Mouse (Mus musculus): Measurements from ENCODE around the gene Dna2. TPM values are rescaled to one million over a fixed set of nuclear protein-coding genes. Genes with fewer than 3 reads are reported as not detected.

Dna2 gene
- polyA plus RNA-seq, 1 experiment = 5.7 TPM

DNA sequence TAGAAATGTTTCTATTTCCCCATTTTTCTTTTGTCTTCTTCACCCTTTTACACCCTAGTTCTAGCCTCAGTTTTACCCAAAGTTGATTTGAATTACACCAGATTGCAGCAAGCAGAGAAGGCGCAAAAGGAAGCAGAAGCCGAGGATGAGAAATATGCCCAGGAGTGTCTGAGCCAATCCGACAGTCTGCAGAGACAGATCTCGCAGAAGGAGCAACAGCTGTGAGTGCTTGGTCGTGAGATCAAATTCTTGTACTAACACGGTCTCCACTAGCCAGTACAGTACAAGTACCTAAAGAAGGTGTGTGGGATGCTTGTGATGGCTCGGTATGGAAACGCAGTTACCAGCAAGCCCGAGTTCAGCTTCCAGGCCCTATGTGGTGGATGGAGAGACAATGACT is 57.7 kb downstream of the Dna2 start:
- TF ChIP-seq MYOG (IDR thresholded peaks at IDR 0.05; ENCODE audit: control insufficient read depth, extremely low read depth, insufficient read length) = no peak
- Histone ChIP-seq H3K79me2 (ENCODE audit: control insufficient read depth, insufficient read depth) (no peaks in the 10 kb centered on the region), H3K79me3 (ENCODE audit: low read depth) (no peaks in the 10 kb centered on the region), H3K36me3 (ENCODE audit: control insufficient read depth, insufficient read depth) (peaks cover 91% of the 10 kb centered on the region), H3K27me3 (ENCODE audit: control insufficient read depth, insufficient read depth, insufficient read length) (no peaks in the 10 kb centered on the region), H3K4me3 (ENCODE audit: insufficient read depth, poor library complexity, severe bottlenecking) (no peak overlapping the region), H3ac (ENCODE audit: control insufficient read depth, insufficient read length, low read depth) (no peak overlapping the region)

DNA sequence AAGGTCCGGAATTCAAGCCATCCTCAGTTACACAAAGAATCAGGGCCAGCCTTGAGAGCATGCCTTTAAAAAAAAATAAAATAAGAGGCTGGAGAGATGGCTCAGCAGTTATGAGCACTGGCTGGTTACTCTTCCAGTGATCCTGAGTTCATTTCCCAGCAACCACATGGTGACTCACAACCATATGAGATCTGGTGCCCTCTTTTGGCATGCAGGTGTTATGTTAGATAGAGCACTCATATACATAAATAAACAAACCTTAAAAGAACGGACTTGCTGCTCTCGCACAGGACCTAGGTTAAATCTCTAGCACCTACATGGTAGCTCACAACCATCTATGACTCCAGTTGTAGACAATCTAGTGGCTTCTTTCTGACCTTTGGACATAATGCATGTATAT is 61.4 kb downstream of the Dna2 start:
- Histone ChIP-seq H3K79me3 (ENCODE audit: low read depth) (no peaks in the 10 kb centered on the region), H3K36me3 (ENCODE audit: control insufficient read depth, insufficient read depth) (peaks cover 94% of the 10 kb centered on the region)
- TF ChIP-seq MYOG (IDR thresholded peaks at IDR 0.05; ENCODE audit: control insufficient read depth, extremely low read depth, insufficient read length) (no peak), CEBPB (IDR thresholded peaks at IDR 0.05; ENCODE audit: low read depth) (no peak), MYOD1 (IDR thresholded peaks at IDR 0.05; ENCODE audit: control insufficient read depth, insufficient read length, low read depth) (no peak), MAX (IDR thresholded peaks at IDR 0.05) (no peak), FOSL1 (IDR thresholded peaks at IDR 0.05; ENCODE audit: insufficient read depth, low read length, poor library complexity, severe bottlenecking) (no peak), USF1 (IDR thresholded peaks at IDR 0.05; ENCODE audit: low read depth) (no peak), CTCF (IDR thresholded peaks at IDR 0.05; ENCODE audit: control insufficient read depth, insufficient read depth, insufficient read length) (no peak)

DNA sequence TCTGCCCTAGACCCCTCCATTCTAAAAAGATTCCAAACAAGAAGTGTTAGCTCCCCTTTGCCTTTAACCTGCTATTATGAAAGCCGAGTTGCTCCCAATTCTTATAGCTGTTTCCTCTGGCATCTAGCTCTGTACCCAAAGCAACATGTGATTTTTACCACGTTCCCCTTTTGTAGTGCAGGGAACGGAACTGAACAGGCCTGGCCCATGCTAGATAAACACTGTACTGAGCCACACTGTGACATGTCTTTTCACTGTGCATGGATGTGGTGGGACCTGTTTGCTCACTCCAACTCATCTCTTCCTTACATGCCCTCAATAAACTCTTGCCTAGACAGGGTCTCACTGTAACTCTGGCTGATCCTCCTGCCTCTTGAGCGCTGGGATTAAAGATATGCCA is 63.4 kb downstream of the Dna2 start:
- H3K36me3 ChIP-seq (ENCODE audit: control insufficient read depth, insufficient read depth) = peaks cover 94% of the 10 kb centered on the region
- H3K79me2 ChIP-seq (ENCODE audit: control insufficient read depth, insufficient read depth) = no peaks in the 10 kb centered on the region
- no peaks in the 10 kb centered on the region for H3K79me3 ChIP-seq (ENCODE audit: low read depth)
- H3K4me3 ChIP-seq (ENCODE audit: insufficient read depth, poor library complexity, severe bottlenecking) = no peak overlapping the region
- no peak for TF ChIP-seq FOSL1 (IDR thresholded peaks at IDR 0.05; ENCODE audit: insufficient read depth, low read length, poor library complexity, severe bottlenecking)
- no peak for TF ChIP-seq MAX (IDR thresholded peaks at IDR 0.05)
- no peak for TF ChIP-seq CTCF (IDR thresholded peaks at IDR 0.05; ENCODE audit: control insufficient read depth, insufficient read depth, insufficient read length)
- no peak for TF ChIP-seq CEBPB (IDR thresholded peaks at IDR 0.05; ENCODE audit: low read depth)
- no peak for TF ChIP-seq MYOD1 (IDR thresholded peaks at IDR 0.05; ENCODE audit: control insufficient read depth, insufficient read length, low read depth)
- H3K27me3 ChIP-seq (ENCODE audit: control insufficient read depth, insufficient read depth, insufficient read length) = no peaks in the 10 kb centered on the region
- H3ac ChIP-seq (ENCODE audit: control insufficient read depth, insufficient read length, low read depth) = no peak overlapping the region

More for the DNA sequence above, 61.4 kb downstream of the Dna2 start:
- Histone ChIP-seq H3ac (ENCODE audit: control insufficient read depth, insufficient read length, low read depth) (no peak overlapping the region), H3K79me2 (ENCODE audit: control insufficient read depth, insufficient read depth) (no peaks in the 10 kb centered on the region), H3K27me3 (ENCODE audit: control insufficient read depth, insufficient read depth, insufficient read length) (no peaks in the 10 kb centered on the region), H3K4me3 (ENCODE audit: insufficient read depth, poor library complexity, severe bottlenecking) (no peak overlapping the region)

DNA sequence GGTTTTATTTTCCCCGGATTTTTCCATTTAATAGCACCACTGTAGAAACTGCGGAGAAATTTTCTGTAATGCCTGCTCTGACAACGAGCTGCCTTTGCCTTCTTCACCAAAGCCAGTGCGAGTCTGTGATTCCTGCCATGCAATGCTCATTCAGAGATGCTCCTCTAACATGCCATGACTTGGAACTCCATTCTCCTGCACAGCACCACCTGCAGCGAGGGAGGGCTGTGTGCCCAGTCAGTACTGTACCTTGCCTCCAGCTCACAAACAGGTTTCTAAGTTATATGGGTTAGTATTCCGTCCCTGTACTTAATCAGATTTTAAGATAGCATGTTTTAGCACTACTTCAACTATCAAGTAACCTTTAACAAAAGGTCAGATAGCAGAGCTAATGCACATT is 64.7 kb downstream of the Dna2 start:
- peaks cover 97% of the 10 kb centered on the region for H3K36me3 ChIP-seq (ENCODE audit: control insufficient read depth, insufficient read depth)
- H3K27me3 ChIP-seq (ENCODE audit: control insufficient read depth, insufficient read depth, insufficient read length) = no peaks in the 10 kb centered on the region
- TF ChIP-seq MYOG (IDR thresholded peaks at IDR 0.05; ENCODE audit: control insufficient read depth, extremely low read depth, insufficient read length) = no peak
- TF ChIP-seq MYOD1 (IDR thresholded peaks at IDR 0.05; ENCODE audit: control insufficient read depth, insufficient read length, low read depth) = no peak
- no peak for TF ChIP-seq USF1 (IDR thresholded peaks at IDR 0.05; ENCODE audit: low read depth)
- no peak for TF ChIP-seq FOSL1 (IDR thresholded peaks at IDR 0.05; ENCODE audit: insufficient read depth, low read length, poor library complexity, severe bottlenecking)
- TF ChIP-seq CEBPB (IDR thresholded peaks at IDR 0.05; ENCODE audit: low read depth) = no peak
- no peak for TF ChIP-seq MAX (IDR thresholded peaks at IDR 0.05)
- TF ChIP-seq CTCF (IDR thresholded peaks at IDR 0.05; ENCODE audit: control insufficient read depth, insufficient read depth, insufficient read length) = no peak
- peaks cover 7% of the 10 kb centered on the region for H3K79me3 ChIP-seq (ENCODE audit: low read depth)
- no peak overlapping the region for H3ac ChIP-seq (ENCODE audit: control insufficient read depth, insufficient read length, low read depth)
- no peak overlapping the region for H3K4me3 ChIP-seq (ENCODE audit: insufficient read depth, poor library complexity, severe bottlenecking)
- peaks cover 11% of the 10 kb centered on the region for H3K79me2 ChIP-seq (ENCODE audit: control insufficient read depth, insufficient read depth)

DNA sequence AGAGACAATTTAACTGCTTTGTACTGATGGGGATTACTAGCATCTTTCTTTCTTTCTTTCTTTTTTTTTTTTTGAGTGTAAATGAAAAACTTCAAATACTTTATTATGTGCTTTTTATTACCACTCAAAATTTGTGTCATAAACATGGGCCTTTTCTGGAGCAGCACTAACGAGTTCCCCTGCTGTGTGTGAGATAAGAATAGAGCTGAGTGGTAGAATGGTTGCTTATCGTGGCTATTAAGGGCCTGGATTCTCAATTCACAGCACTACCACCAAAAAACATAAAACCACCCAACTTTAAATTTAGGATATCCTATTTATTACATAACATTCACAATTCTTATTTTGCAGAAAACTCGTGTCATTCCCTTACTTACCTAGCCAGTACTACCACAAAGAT is 66.7 kb downstream of the Dna2 start:
- Histone ChIP-seq H3K79me2 (ENCODE audit: control insufficient read depth, insufficient read depth) (peaks cover 30% of the 10 kb centered on the region), H3K4me3 (ENCODE audit: insufficient read depth, poor library complexity, severe bottlenecking) (no peak overlapping the region), H3K79me3 (ENCODE audit: low read depth) (peaks cover 25% of the 10 kb centered on the region), H3ac (ENCODE audit: control insufficient read depth, insufficient read length, low read depth) (no peak overlapping the region), H3K27me3 (ENCODE audit: control insufficient read depth, insufficient read depth, insufficient read length) (no peaks in the 10 kb centered on the region), H3K36me3 (ENCODE audit: control insufficient read depth, insufficient read depth) (peaks cover 97% of the 10 kb centered on the region)
- TF ChIP-seq CEBPB (IDR thresholded peaks at IDR 0.05; ENCODE audit: low read depth) (no peak), CTCF (IDR thresholded peaks at IDR 0.05; ENCODE audit: control insufficient read depth, insufficient read depth, insufficient read length) (no peak), MAX (IDR thresholded peaks at IDR 0.05) (no peak), USF1 (IDR thresholded peaks at IDR 0.05; ENCODE audit: low read depth) (no peak), MYOG (IDR thresholded peaks at IDR 0.05; ENCODE audit: control insufficient read depth, extremely low read depth, insufficient read length) (no peak), FOSL1 (IDR thresholded peaks at IDR 0.05; ENCODE audit: insufficient read depth, low read length, poor library complexity, severe bottlenecking) (no peak), MYOD1 (IDR thresholded peaks at IDR 0.05; ENCODE audit: control insufficient read depth, insufficient read length, low read depth) (no peak)

DNA sequence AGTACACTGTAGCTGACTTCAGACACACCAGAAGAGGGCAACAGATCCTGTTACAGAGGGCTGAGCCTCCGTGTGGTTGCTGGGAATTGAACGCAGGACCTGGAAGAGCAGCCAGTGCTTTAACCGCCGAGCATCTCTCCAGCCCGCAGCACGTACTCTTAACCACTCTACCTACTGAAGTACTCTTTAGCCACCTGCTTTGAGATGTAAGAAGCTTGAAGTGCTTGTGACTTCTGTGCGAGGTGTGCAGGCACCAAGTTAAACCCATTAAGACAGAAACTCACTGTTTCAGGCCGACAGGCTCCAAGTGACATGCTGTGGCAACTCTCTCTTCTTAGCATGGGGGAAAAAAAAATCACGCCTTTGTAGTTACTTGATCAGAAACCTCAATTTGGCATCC is 67.3 kb downstream of the Dna2 start:
- Histone ChIP-seq H3ac (ENCODE audit: control insufficient read depth, insufficient read length, low read depth) (no peak overlapping the region), H3K27me3 (ENCODE audit: control insufficient read depth, insufficient read depth, insufficient read length) (no peaks in the 10 kb centered on the region), H3K79me3 (ENCODE audit: low read depth) (peaks cover 32% of the 10 kb centered on the region), H3K36me3 (ENCODE audit: control insufficient read depth, insufficient read depth) (peaks cover 97% of the 10 kb centered on the region), H3K4me3 (ENCODE audit: insufficient read depth, poor library complexity, severe bottlenecking) (no peak overlapping the region), H3K79me2 (ENCODE audit: control insufficient read depth, insufficient read depth) (peaks cover 37% of the 10 kb centered on the region)
- TF ChIP-seq CTCF (IDR thresholded peaks at IDR 0.05; ENCODE audit: control insufficient read depth, insufficient read depth, insufficient read length) (no peak), MAX (IDR thresholded peaks at IDR 0.05) (no peak), MYOG (IDR thresholded peaks at IDR 0.05; ENCODE audit: control insufficient read depth, extremely low read depth, insufficient read length) (no peak), FOSL1 (IDR thresholded peaks at IDR 0.05; ENCODE audit: insufficient read depth, low read length, poor library complexity, severe bottlenecking) (no peak), MYOD1 (IDR thresholded peaks at IDR 0.05; ENCODE audit: control insufficient read depth, insufficient read length, low read depth) (no peak), CEBPB (IDR thresholded peaks at IDR 0.05; ENCODE audit: low read depth) (no peak), USF1 (IDR thresholded peaks at IDR 0.05; ENCODE audit: low read depth) (no peak)

Measured in C2C12 (cell line).